Mouse (Mus musculus) hindbrain, embryonic 14.5 days (tissue): ENCODE measurements around the gene A630089N07Rik. TPM values are rescaled to one million over a fixed set of nuclear protein-coding genes. Genes with fewer than 3 reads are reported as not detected.

Source experiments
- ATAC-seq: fragments of 200-750 bp; cut with Nextera tagmentation; 2 replicates; pipeline ENCODE4 v1.8.0; 2017; ENCODE audit warnings: moderate number of reproducible peaks, mild to moderate bottlenecking, moderate TSS enrichment, moderate library complexity; ENCODE audit not compliant: low FRiP score
- DNase-seq: peaks from one replicate; pipeline ENCODE4 v3.0.0-alpha.2; 2015; ENCODE audit warnings: low spot score
- H3K27ac ChIP-seq: fragments of 300-500 bp; sonication (generic); 2 replicates; pipeline ENCODE4 v1.5.1; 2014; ENCODE audit warnings: mild to moderate bottlenecking, moderate library complexity
- H3K27me3 ChIP-seq: fragments of 300-500 bp; sonication (generic); 2 replicates; pipeline ENCODE4 v1.6.1; 2014; ENCODE audit warnings: mild to moderate bottlenecking, low read length, mixed read lengths; ENCODE audit not compliant: control insufficient read depth, insufficient read depth
- H3K36me3 ChIP-seq: fragments of 300-500 bp; sonication (generic); replicated peaks from 2 replicates; pipeline ENCODE4 v1.6.1; 2014; ENCODE audit not compliant: control insufficient read depth, insufficient read depth
- H3K4me1 ChIP-seq: fragments of 300-500 bp; sonication (generic); replicated peaks from 2 replicates; pipeline ENCODE4 v1.6.1; 2014; ENCODE audit warnings: antibody characterized with exemption, low read length, mixed read lengths; ENCODE audit not compliant: control insufficient read depth, insufficient read depth
- H3K4me2 ChIP-seq: fragments of 300-500 bp; sonication (generic); replicated peaks from 2 replicates; pipeline ENCODE4 v1.6.1; 2014; ENCODE audit warnings: mild to moderate bottlenecking, moderate library complexity
- H3K4me3 ChIP-seq: fragments of 300-500 bp; sonication (generic); replicated peaks from 2 replicates; pipeline ENCODE4 v1.5.1; 2014; ENCODE audit warnings: mild to moderate bottlenecking, low read length
- H3K9ac ChIP-seq: fragments of 300-500 bp; sonication (generic); 2 replicates; pipeline ENCODE4 v1.6.1; 2014
- H3K9me3 ChIP-seq: fragments of 300-500 bp; sonication (generic); 2 replicates; pipeline ENCODE4 v1.6.1; 2016; ENCODE audit warnings: low read length; ENCODE audit not compliant: control insufficient read depth
- WGBS: fragments of 180-500 bp; shearing (Covaris S2); extraction: QIAGEN DNeasy Blood & Tissue Kit; methylation state at CpG from one replicate; pipeline ENCODE4 v1.1.7; 2014; 5-methylcytosine and 5-hydroxymethylcytosine counted together
- polyA plus RNA-seq: library from polyadenylated mRNA; unstranded; fragments of >200 nt; fragmentation: Nextera tagmentation; extraction: Ambion mirVana; gene quantifications from 2 replicates; pipeline ENCODE4 v1.2.1, GENCODE M21; 2014

The A630089N07Rik gene
- polyA plus RNA-seq, 1 experiment from 2014 or later: 14.3 TPM

DNA sequence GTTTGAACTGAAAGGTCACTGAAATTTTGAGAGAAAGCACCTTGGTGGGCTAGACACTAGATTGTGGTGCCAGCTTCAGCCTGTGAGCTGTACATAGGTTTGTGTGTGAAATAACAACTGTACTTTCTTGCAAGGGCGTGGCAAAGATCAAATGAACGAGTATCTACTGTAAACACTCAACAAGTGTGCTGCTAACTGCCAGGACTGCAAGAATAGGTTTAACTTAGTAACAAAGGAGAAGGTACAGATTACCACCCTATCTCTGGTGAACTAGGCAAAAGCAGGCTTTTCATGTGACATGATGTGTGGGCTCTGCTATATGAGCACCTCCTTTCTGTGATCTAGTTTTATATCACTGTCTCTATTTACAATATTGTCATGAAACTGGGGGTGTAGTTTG is 128.9 kb downstream of the A630089N07Rik start:
- DNase-seq (no peak), ATAC-seq (no peak)
- WGBS: 97% methylated on average over 2 of the region's 2 CpGs
- no peaks in the 10 kb centered on the region for H3K27me3 ChIP-seq
- H3K4me3 ChIP-seq: no peak overlapping the region
- no peak overlapping the region for H3K27ac ChIP-seq
- H3K9ac ChIP-seq: no peak overlapping the region
- H3K36me3 ChIP-seq: peaks cover 83% of the 10 kb centered on the region
- no peak overlapping the region for H3K4me2 ChIP-seq
- H3K4me1 ChIP-seq: no peaks in the 10 kb centered on the region
- no peaks in the 10 kb centered on the region for H3K9me3 ChIP-seq

DNA sequence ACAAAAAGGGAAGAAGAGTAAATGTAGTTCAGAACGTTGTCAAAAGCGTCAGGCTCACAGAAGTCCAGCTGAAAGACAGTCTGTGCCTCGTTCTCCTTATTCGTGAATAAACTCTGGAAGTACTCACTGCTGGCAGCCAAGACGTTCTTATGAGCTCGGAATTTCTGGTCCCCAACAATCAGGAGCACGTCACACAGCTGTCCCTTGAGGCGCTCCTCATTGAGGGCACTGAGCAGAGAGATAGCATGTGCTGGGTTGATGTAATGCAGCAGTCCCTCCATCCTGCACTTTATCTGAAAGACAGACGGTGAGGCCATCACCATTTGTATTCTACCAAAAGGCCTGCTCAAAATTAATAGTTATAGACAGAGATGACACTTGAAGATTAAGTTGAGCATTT is 129.4 kb downstream of the A630089N07Rik start:
- no peaks in the 10 kb centered on the region for H3K27me3 ChIP-seq
- H3K4me1 ChIP-seq: no peaks in the 10 kb centered on the region
- peaks cover 84% of the 10 kb centered on the region for H3K36me3 ChIP-seq
- no peak overlapping the region for H3K4me3 ChIP-seq
- H3K9ac ChIP-seq: no peak overlapping the region
- 95% methylated on average over 9 of the region's 9 CpGs for WGBS
- ATAC-seq (no peak), DNase-seq (no peak)
- no peaks in the 10 kb centered on the region for H3K9me3 ChIP-seq
- H3K4me2 ChIP-seq: no peak overlapping the region
- no peak overlapping the region for H3K27ac ChIP-seq

DNA sequence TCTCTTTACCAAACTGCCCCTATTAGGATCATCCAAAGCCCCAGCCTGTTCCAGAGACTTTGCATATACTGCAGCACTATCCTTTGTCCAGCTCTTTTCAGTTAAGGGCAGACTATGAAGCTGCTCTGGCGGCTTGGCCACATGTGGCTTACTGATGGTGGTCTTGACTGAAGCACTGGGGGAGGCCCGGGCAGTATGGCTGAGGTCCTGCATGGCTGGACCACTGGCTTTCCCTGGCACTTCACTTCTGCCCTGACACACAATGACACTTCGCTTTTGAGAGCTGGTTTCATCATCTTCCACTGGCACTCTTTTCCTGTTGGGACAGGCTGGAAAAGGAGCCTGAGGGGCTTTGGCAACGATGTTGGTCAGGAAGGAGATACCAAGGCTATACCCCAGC is 129.9 kb downstream of the A630089N07Rik start:
- ATAC-seq (no peak), DNase-seq (no peak)
- Histone ChIP-seq H3K27ac (no peak overlapping the region), H3K27me3 (no peaks in the 10 kb centered on the region), H3K4me2 (no peak overlapping the region), H3K9ac (no peak overlapping the region), H3K36me3 (peaks cover 84% of the 10 kb centered on the region), H3K4me3 (no peak overlapping the region), H3K4me1 (no peaks in the 10 kb centered on the region), H3K9me3 (no peaks in the 10 kb centered on the region)
- 94% methylated on average over 4 of the region's 4 CpGs for WGBS

Other genes starting within 250 kb of the A630089N07Rik start
- gene Prdm15, start 230.6 kb downstream of the A630089N07Rik start, polyA plus RNA-seq: 9.2 and 10.0 TPM in 2 replicates
- 19.6 and 21.0 TPM in 2 replicates for gene C2cd2, start 119.9 kb downstream of the A630089N07Rik start, polyA plus RNA-seq
- 13.8 and 14.2 TPM in 2 replicates for gene Zbtb21, start 119.8 kb downstream of the A630089N07Rik start, polyA plus RNA-seq
- 24.0 and 24.2 TPM in 2 replicates for gene B230307C23Rik, start 85.1 kb downstream of the A630089N07Rik start, polyA plus RNA-seq